Mouse (Mus musculus): ENCODE data around the gene Sash1. TPM values are rescaled to one million over a fixed set of nuclear protein-coding genes. Genes with fewer than 3 reads are reported as not detected.

Gene Sash1
- total and polyA plus RNA-seq, 3 experiments, result 0.09 to 0.59 (median 0.24) TPM

- no peak for TF ChIP-seq MYC (IDR thresholded peaks at IDR 0.05; ENCODE audit: low read depth, low read length)
- no peak for TF ChIP-seq MAZ (IDR thresholded peaks at IDR 0.05; ENCODE audit: low read depth, low read length)
- TF ChIP-seq RAD21 (IDR thresholded peaks at IDR 0.05; ENCODE audit: low read depth, low read length), result no peak
- TF ChIP-seq TCF12 (IDR thresholded peaks at IDR 0.05; ENCODE audit: low read depth, low read length), result no peak
- TF ChIP-seq USF1 (IDR thresholded peaks at IDR 0.05; ENCODE audit: low read depth, low read length), result no peak
- TF ChIP-seq POLR2A (IDR thresholded peaks at IDR 0.05; ENCODE audit: low read depth, low read length), result no peak
- no peak for TF ChIP-seq EP300 (IDR thresholded peaks at IDR 0.05; ENCODE audit: low read length)
- TF ChIP-seq CTCF (conservative IDR thresholded peaks at IDR 0.05 in 1 of 2, IDR thresholded peaks at IDR 0.05 in 1 of 2; ENCODE audit: low read depth in 2 of 2, low read length in 2 of 2), result no peak
- no peak for TF ChIP-seq MAX (IDR thresholded peaks at IDR 0.05; ENCODE audit: low read length)
- TF ChIP-seq GABPA (IDR thresholded peaks at IDR 0.05; ENCODE audit: insufficient replicate concordance, low read depth, low read length), result no peak
- TF ChIP-seq ZMIZ1 (IDR thresholded peaks at IDR 0.05; ENCODE audit: low read depth, low read length), result no peak
- in situ Hi-C loops (cut with MboI; ENCODE audit: low pct_ligation_motif_present, low pct_unique_long_range_greater_than_20kb, low sequenced_read_pairs) (no loop called here), dilution Hi-C loops (cut with MboI; ENCODE audit: extremely low pct_ligation_motif_present, extremely low pct_unique_long_range_greater_than_20kb, low sequenced_read_pairs) (no loop called here)
- Histone ChIP-seq H3K4me3 (replicated peaks in 1 of 3; ENCODE audit: low read depth in 2 of 3, low read length in 2 of 3, poor library complexity in 1 of 3) (no peak overlapping the region), H3K9me3 (replicated peaks; ENCODE audit: low read length) (no peaks in the 10 kb centered on the region), H3K36me3 (replicated peaks in 1 of 2; ENCODE audit: control insufficient read depth in 1 of 2, insufficient read depth in 1 of 2, low read length in 1 of 2) (no peaks in the 10 kb centered on the region), H3K4me1 (ENCODE audit: control insufficient read depth in 1 of 2, insufficient read depth in 2 of 2) (0 out of 4 replicates have a peak, but pooled peaks cover 0 to 3% of the 10 kb centered on the region in 2 experiments), H3K79me2 (replicated peaks; ENCODE audit: control insufficient read depth, extremely low read depth, insufficient read depth, poor library complexity, severe bottlenecking) (no peaks in the 10 kb centered on the region), H3K4me2 (ENCODE audit: insufficient read depth, low read depth, poor library complexity, severe bottlenecking) (no peak overlapping the region), H3K27me3 (replicated peaks) (no peaks in the 10 kb centered on the region), H3K27ac (ENCODE audit: insufficient read depth, low read depth) (no peak overlapping the region), H3K9ac (ENCODE audit: insufficient read depth, low read depth) (no peak overlapping the region)
- no peak for DNase-seq (ENCODE audit: extremely low read depth)
These were observed 39.6 kb downstream of the Sash1 start for GRCm38 (mm10) chr10:8846258-8846657.

- in situ Hi-C loops (cut with MboI; ENCODE audit: low pct_ligation_motif_present, low pct_unique_long_range_greater_than_20kb, low sequenced_read_pairs) (no loop called here), dilution Hi-C loops (cut with MboI; ENCODE audit: extremely low pct_ligation_motif_present, extremely low pct_unique_long_range_greater_than_20kb, low sequenced_read_pairs) (no loop called here)
- no peak for DNase-seq (ENCODE audit: extremely low read depth)
- Histone ChIP-seq H3K36me3 (replicated peaks in 1 of 2; ENCODE audit: control insufficient read depth in 1 of 2, insufficient read depth in 1 of 2, low read length in 1 of 2) (no peaks in the 10 kb centered on the region), H3K4me1 (ENCODE audit: control insufficient read depth in 1 of 2, insufficient read depth in 2 of 2) (0 out of 4 replicates have a peak, but pooled peaks cover 0 to 3% of the 10 kb centered on the region in 2 experiments), H3K4me3 (replicated peaks in 1 of 3; ENCODE audit: low read depth in 2 of 3, low read length in 2 of 3, poor library complexity in 1 of 3) (no peak overlapping the region), H3K27ac (ENCODE audit: insufficient read depth, low read depth) (no peak overlapping the region), H3K4me2 (ENCODE audit: insufficient read depth, low read depth, poor library complexity, severe bottlenecking) (no peak overlapping the region), H3K79me2 (replicated peaks; ENCODE audit: control insufficient read depth, extremely low read depth, insufficient read depth, poor library complexity, severe bottlenecking) (no peaks in the 10 kb centered on the region), H3K9me3 (replicated peaks; ENCODE audit: low read length) (no peaks in the 10 kb centered on the region), H3K9ac (ENCODE audit: insufficient read depth, low read depth) (no peak overlapping the region), H3K27me3 (replicated peaks) (no peaks in the 10 kb centered on the region)
- TF ChIP-seq TBP (conservative IDR thresholded peaks at IDR 0.05; ENCODE audit: low read depth, low read length) (no peak), NRF1 (IDR thresholded peaks at IDR 0.05; ENCODE audit: low read depth, low read length) (no peak), JUN (IDR thresholded peaks at IDR 0.05; ENCODE audit: insufficient read depth, low read depth, low read length) (no peak), POLR2AphosphoS2 (IDR thresholded peaks at IDR 0.05; ENCODE audit: low read depth, low read length) (no peak)
These were observed 40.6 kb downstream of the Sash1 start for GRCm38 (mm10) chr10:8845230-8845770.

Measured in CH12.LX (cell line).